Mouse (Mus musculus) spleen, postnatal 4 days (tissue): ENCODE measurements around the gene Zc3h18.

Experiments used
- DNase-seq, 2 experiments: peaks; one replicate each; pipeline ENCODE4 v3.0.0; 2022; ENCODE audit warnings: low spot score in 2 of 2

The Zc3h18 gene

GRCm38 (mm10) chr8:122347811-122348552 lies 28.4 kb upstream of the Zc3h18 start:
- DNase-seq: no peak

GRCm38 (mm10) chr8:122349357-122350297 lies 26.8 kb upstream of the Zc3h18 start:
- no peak for DNase-seq

DNA sequence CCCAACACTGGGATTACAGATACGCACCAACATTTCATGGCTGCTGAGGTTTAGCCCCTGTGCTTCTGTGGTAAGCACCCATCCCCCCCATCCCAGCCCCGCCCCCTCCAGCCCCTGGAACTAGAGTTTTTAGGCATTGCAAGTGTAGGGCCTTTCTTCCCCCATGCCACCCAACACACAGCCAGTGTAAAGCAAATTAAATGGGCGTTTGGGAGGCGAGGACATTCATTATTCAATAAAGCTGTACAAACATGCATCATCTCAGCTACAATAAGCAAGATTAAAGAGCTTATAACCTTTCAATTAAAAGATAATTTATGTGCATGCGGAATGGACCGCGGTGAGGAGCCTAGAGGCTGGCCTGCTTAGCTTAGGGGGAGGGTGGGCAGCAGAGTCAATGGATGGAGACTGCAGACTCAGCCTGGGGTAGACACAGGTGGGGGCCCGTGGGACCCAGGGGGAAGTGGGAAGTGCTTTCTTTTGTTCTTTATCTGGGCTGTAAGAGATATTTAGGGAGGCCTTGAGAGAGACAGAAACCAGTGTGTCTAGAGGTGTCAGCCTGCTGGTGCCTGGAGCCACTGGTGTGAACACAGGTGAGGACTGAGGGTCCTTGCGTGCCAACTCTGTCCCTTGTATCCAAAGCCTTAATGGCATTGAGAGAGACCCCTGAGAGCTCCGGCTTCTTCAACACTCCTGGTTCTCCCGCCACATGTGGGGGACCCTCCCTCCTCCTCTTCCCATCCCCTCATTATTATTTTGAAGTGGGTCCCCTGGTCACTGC lies 25.9 kb upstream of the Zc3h18 start:
- no peak for DNase-seq

DNA sequence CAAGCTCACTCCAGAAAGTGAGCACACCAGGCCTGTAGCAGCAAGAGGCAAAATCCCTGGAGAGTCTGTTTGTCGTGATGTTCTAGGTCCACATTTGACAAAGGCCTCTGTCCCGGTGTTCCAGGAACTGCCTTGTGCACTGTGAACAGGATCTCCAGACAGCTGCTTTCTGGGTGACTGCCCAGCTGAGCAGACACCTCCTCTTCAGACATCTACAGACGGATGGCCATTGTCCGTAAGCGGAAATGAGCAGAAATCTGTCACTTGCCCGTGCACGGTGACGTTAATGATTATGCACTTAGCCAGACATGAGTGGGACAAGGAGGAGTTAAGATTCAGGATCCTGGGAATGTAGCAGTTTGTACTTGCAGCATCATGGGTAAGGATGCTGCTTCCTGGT lies 22.3 kb upstream of the Zc3h18 start:
- DNase-seq: no peak

- no peak for DNase-seq
These were observed 20.5 kb upstream of the Zc3h18 start for GRCm38 (mm10) chr8:122355642-122356606.

- no peak for DNase-seq
These were observed 19.2 kb upstream of the Zc3h18 start for GRCm38 (mm10) chr8:122357202-122357601.

- DNase-seq: no peak
These were observed 18.8 kb upstream of the Zc3h18 start for GRCm38 (mm10) chr8:122357641-122358040.

DNA sequence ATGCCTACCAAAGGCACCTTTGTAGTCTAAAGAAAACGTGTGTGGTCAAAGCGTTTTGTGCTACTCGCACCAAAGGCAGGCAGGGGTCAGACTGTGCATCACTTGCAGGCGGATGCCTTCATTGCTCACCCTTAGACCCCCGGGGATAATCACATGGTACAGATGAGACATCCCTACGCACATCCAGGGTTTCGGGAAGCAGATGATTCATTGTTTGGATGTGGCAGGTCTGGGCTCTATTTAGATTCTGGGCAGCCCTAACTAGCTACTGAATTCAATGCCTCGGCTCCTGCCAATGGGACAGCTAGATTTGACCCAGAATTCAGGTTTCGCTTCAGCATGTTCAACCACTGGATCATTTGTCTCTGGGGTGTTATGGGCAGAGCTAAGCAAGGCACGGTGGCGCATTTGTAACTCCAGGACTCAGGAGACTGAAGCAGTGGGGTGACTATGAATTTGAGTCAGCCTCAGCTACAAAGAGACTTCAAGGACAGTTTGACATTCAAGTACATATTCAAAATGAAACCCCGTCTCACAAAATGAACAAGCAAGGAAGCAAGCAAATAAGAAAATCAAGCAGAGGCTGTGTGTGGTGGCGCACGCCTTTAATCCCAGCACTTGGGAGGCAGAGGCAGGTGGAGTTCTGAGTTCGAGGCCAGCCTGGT lies 17.2 kb upstream of the Zc3h18 start:
- no peak for DNase-seq

- no peak for DNase-seq
These were observed 15.6 kb upstream of the Zc3h18 start, which contains the start of gene Trhr2 for GRCm38 (mm10) chr8:122360696-122361416. TSS of gene Trhr2 (minus strand) at chr8:122360746.

DNA sequence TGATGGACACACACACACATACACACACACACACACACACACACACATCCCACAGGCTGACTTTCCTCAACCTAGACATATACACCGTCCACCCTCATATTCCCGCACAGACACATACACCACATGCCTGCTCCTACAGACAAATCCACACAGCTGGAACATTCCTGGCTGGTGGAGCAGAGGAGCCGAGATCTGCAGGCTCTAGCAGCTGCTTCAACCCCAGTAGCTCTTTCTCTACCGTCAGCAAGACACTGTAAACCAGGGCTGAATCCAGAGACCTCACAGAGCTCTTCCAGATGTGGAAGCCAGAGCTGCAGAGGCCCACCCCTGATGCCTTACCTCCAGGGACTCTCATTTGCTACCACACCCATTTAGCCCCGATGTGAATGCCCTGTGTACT lies 14.1 kb upstream of the Zc3h18 start:
- no peak for DNase-seq

DNA sequence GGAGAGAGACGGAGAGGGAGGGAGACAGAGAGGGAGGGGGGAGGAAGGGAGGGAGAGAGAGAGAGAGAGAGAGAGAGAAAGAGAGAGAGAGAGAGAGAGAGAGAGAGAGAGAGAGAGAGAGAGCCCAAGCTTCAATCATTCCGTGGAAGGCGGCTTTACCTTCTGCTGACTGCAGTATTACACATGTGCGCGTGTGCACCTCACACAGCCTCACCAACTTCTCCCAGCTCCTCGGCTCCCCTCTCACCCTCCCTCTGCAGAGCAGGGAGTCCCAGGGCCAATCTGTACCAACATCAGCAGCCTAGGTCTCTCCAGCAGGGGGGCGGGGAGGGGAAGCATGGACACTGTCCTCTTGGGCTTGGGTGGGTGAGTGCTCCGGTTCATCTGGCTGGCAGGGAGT lies 13.4 kb upstream of the Zc3h18 start:
- no peak for DNase-seq

GRCm38 (mm10) chr8:122368494-122368893 lies 7.9 kb upstream of the Zc3h18 start:
- DNase-seq: no peak

- DNase-seq: peak; percentile 64 to 87
These were observed 6.7 kb upstream of the Zc3h18 start for GRCm38 (mm10) chr8:122369665-122370064.

DNA sequence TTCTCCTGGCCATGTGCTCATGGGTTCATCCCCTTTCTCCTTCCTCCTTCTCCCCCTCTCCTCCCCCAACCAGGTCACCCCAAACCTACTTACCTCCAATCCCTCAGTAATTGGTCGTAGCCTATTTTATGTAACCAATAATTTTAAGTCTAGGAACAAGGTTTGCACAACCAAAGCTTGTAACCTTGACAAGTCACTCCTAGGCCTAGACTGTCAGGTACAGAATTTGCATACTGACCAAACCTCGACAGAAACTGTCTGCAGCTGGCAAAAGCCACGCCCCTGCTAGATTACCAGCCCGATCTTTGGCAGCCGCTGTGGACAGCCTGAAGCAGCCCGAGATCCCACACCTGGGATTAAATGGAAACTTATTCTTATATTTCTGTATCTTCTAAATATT lies 4.7 kb upstream of the Zc3h18 start:
- no peak for DNase-seq

DNA sequence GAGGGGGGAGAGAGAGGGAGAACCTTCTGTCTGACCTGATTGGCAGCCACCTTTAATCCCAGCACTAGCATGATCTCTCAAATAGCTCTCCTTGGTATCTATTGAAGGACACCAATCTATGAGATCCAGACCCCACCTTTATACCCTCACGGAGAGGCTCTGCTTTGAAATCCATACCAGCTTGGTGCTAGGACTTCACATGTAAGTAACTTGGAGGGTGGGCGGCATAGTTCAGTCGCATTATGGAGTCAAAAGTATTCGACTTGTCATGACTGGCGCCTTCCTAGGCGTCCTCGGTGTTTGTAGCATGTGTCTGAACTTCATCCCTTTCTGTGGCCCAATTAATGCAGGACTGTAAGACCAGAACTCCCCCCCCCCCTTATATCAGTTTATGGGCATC lies 1.1 kb upstream of the Zc3h18 start:
- DNase-seq: no peak

DNA sequence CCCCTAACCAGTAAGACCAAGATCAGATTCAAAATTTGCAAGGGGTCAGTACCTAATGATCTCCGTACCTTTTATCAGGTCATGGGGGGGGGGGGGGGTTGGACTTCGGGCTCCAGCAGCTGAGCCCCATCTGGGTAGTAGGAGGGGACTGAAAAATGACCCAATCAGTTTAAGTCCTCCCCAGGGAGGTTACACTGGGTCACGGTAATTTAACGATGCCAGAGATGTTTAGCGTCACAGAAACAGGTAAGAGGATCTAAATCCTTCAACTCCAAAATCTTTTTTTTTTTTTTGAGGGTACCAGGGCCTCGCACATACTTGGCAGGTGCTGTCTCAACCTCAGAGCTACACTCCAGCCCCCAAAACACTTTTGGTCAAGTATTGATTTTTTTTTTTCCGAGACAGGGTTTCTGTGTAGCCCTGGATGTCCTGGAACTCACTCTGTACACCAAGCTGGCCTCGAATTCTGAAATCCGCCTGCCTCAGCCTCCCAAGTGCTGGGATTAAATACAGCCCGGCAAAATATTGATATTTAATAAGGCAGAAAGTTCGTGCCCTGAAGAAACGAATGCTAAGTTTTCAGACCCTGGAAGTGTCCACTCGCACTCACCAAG lies 551 bp upstream of the Zc3h18 start:
- DNase-seq: no peak

GRCm38 (mm10) chr8:122383039-122383438 lies 6.6 kb downstream of the Zc3h18 start:
- DNase-seq: no peak

- DNase-seq: no peak
These were observed 12.9 kb downstream of the Zc3h18 start for GRCm38 (mm10) chr8:122389357-122389756.

DNA sequence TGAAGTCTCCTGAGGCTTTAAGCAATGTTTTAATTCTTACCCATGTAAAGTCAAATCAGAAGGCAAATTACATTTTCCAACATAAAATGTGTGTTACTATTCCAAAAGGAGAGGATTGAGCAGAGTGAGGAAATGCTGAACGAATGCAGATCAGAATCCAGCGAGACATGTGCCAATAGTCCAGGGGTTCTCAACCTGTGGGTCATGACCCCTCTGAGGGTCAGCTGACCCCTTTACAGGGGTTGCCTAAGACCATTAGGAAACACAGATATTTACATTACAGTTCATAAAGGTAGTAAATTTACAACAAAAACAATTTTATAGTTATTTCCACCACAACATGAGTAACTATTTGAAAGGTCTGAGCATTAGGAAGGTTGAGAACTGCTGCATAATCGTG lies 14.3 kb downstream of the Zc3h18 start:
- DNase-seq: no peak
